Mouse (Mus musculus) mouse trophoblast stem cell (cell line): ENCODE measurements around the gene Zmynd15.
"Not testable (repeated sequence)": the region's sequence is repeated elsewhere in the genome, so short reads cannot be mapped to it uniquely, and the experiment has no call there.

Experiments
- in situ Hi-C, 2 experiments: fragments of 300-500 bp; cut with MseI, MboI; formaldehyde crosslinking; loops; 2 replicates in 1 of 2; 3 replicates in 1 of 2; pipeline ENCODE4 v1.15.1; 2025

Zmynd15 gene

GRCm38 (mm10) chr11:70446756-70447155 lies 12.5 kb upstream of the Zmynd15 start:
- in situ Hi-C loops, result no loop called here

- in situ Hi-C loops, result no loop called here
Measured at GRCm38 (mm10) chr11:70447373-70447772, 11.9 kb upstream of the Zmynd15 start.

- in situ Hi-C loops, result no loop called here
Measured at GRCm38 (mm10) chr11:70450926-70451325, 8.3 kb upstream of the Zmynd15 start.

GRCm38 (mm10) chr11:70451797-70452498 lies 7.3 kb upstream of the Zmynd15 start, which contains the start of gene Med11:
Gene Med11 (plus strand): TSS chr11:70451919.
- in situ Hi-C loops, result no loop called here

- in situ Hi-C loops, result no loop called here
Measured at GRCm38 (mm10) chr11:70453261-70454044, 5.8 kb upstream of the Zmynd15 start.

GRCm38 (mm10) chr11:70459601-70460101 lies 418 bp downstream of the Zmynd15 start, which contains the start of gene Cxcl16:
Gene Cxcl16 (minus strand): TSS chr11:70459984.
- in situ Hi-C loops, result no loop called here

GRCm38 (mm10) chr11:70463970-70464369 lies 4.7 kb downstream of the Zmynd15 start:
- in situ Hi-C loops, result no loop called here

- in situ Hi-C loops, result no loop called here
Measured at GRCm38 (mm10) chr11:70465211-70465610, 6.0 kb downstream of the Zmynd15 start.

GRCm38 (mm10) chr11:70465824-70466223 lies 6.6 kb downstream of the Zmynd15 start:
- in situ Hi-C loops, result no loop called here

GRCm38 (mm10) chr11:70467902-70468619 lies 8.8 kb downstream of the Zmynd15 start:
- in situ Hi-C loops, result no loop called here

GRCm38 (mm10) chr11:70469764-70470163 lies 10.5 kb downstream of the Zmynd15 start:
- in situ Hi-C loops, result no loop called here

- in situ Hi-C loops, result no loop called here
Measured at GRCm38 (mm10) chr11:70472716-70473115, 13.5 kb downstream of the Zmynd15 start.

- in situ Hi-C loops, result not testable (repeated sequence)
Measured at GRCm38 (mm10) chr11:70473291-70473690, 14.1 kb downstream of the Zmynd15 start.

GRCm38 (mm10) chr11:70474872-70475534 lies 15.8 kb downstream of the Zmynd15 start:
- in situ Hi-C loops, result no loop called here

GRCm38 (mm10) chr11:70485498-70485897 lies 26.3 kb downstream of the Zmynd15 start:
- in situ Hi-C loops, result no loop called here

GRCm38 (mm10) chr11:70487816-70488215 lies 28.6 kb downstream of the Zmynd15 start:
- in situ Hi-C loops, result no loop called here

- in situ Hi-C loops, result no loop called here
Measured at GRCm38 (mm10) chr11:70489138-70489537, 29.9 kb downstream of the Zmynd15 start.

GRCm38 (mm10) chr11:70489684-70490083 lies 30.5 kb downstream of the Zmynd15 start:
- in situ Hi-C loops, result no loop called here

GRCm38 (mm10) chr11:70499566-70500475 lies 40.6 kb downstream of the Zmynd15 start:
- in situ Hi-C loops, result loop anchor here in 1 of 2 experiments (5.0 kb wide), 1 partner anchor 88 kb away; the partner anchor contains the start of gene Pelp1

- in situ Hi-C loops, result loop anchor here in 1 of 2 experiments (5.0 kb wide), 1 partner anchor 88 kb away; the partner anchor contains the start of gene Pelp1
Measured at GRCm38 (mm10) chr11:70500476-70500812, 41.2 kb downstream of the Zmynd15 start.
